Mouse (Mus musculus) small intestine, adult 2 months (tissue): ENCODE results near the gene Angptl2.

Experiments used
- CTCF ChIP-seq: fragments of 200-500 bp; IDR thresholded peaks from 2 replicates; pipeline ENCODE4 v1.5.1; 2012; ENCODE audit warnings: low read depth, mild to moderate bottlenecking, control low read depth, inconsistent platforms, low read length, moderate library complexity, mixed read lengths; ENCODE audit not compliant: insufficient replicate concordance, insufficient read length; ENCODE audit errors: extremely low read depth
- POLR2A ChIP-seq: fragments of 200-500 bp; IDR thresholded peaks from 2 replicates; pipeline ENCODE4 v1.6.1; 2012; ENCODE audit warnings: low read depth, mild to moderate bottlenecking, control low read depth, inconsistent platforms, low read length, moderate library complexity

GRCm38 (mm10) chr2:33187874-33188273 is 28.0 kb upstream of the Angptl2 start:
- TF ChIP-seq POLR2A, result no peak
- TF ChIP-seq CTCF, result no peak
